Mouse (Mus musculus): ENCODE measurements around the gene Jam3.

GRCm38 (mm10) chr9:27121254-27121653, 34.0 kb downstream of the Jam3 start:
- TF ChIP-seq ZNF384 (IDR thresholded peaks at IDR 0.05; ENCODE audit: low read depth, low read length) (no peak), RAD21 (IDR thresholded peaks at IDR 0.05; ENCODE audit: low read depth, low read length) (no peak), USF1 (IDR thresholded peaks at IDR 0.05; ENCODE audit: low read depth, low read length) (no peak), UBTF (IDR thresholded peaks at IDR 0.05; ENCODE audit: low read depth, low read length) (no peak), JUND (conservative IDR thresholded peaks at IDR 0.05; ENCODE audit: low read depth, low read length) (no peak), CHD2 (IDR thresholded peaks at IDR 0.05; ENCODE audit: low read length) (no peak), HCFC1 (IDR thresholded peaks at IDR 0.05; ENCODE audit: low read depth, low read length) (no peak)

All from CH12.LX (cell line).